Mouse (Mus musculus) bone marrow, adult 2 months (tissue): ENCODE data around the gene Lgr4.

Experiments
- CTCF ChIP-seq: fragments of 200-500 bp; IDR thresholded peaks from 2 replicates; pipeline ENCODE4 v1.5.1; 2011; ENCODE audit warnings: low read length, control low read depth; ENCODE audit not compliant: control insufficient read depth, insufficient read depth
- POLR2A ChIP-seq: fragments of 200-500 bp; IDR thresholded peaks from 2 replicates; pipeline ENCODE4 v1.6.1; 2011; ENCODE audit warnings: low read depth, mild to moderate bottlenecking, control low read depth, low read length, borderline replicate concordance; ENCODE audit not compliant: control insufficient read depth

DNA sequence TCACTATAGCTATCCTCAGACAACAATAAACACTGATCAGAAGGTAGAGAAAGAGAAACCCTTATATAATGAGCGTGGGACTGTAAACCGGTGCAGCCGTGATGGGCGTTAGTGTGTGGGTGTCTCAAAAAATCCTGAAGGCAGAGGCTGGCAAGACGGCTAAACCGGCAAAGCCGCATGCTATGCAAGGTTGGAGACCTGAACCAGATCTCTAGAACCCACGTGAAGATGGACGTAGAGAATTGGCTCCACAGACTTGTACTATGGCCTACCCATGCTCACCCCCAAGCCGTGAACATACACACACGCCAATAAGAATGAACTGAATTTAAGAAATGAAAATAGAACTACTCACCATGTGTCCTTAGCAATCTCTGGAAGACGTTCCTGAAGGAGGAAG, 4.7 kb upstream of the Lgr4 start:
- TF ChIP-seq CTCF (no peak), POLR2A (no peak)
